Mouse (Mus musculus): ENCODE data around the gene Arhgef19. TPM values are rescaled to one million over a fixed set of nuclear protein-coding genes. Genes with fewer than 3 reads are reported as not detected.

Gene Arhgef19
- polyA plus RNA-seq, 1 experiment from 2014 or later = 19.2 TPM

DNA sequence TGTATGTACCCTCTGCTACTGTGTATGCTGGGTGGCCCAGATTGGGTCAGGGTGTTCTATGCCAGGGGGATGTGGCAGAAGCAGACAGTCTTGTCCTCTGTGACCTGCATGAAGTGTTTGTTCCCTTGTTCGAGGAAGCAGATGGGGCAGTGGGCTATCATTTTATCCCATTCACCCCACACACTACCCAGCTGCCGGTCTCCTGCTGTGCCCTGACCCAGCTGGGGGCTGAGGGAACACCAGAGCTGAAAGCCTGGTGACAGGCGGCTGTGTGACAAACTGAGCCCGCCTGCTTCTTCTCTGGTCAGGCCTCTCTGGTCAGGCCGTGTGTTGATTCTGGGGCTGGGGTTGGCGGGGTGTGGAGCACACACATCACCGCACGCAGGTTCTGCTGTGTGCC is 66.8 kb downstream of the Arhgef19 start:
- H3K9ac ChIP-seq = no peak overlapping the region
- H3K9me3 ChIP-seq = no peaks in the 10 kb centered on the region
- peaks cover 8% of the 10 kb centered on the region; the same call in 1 of the 2 replicates for H3K36me3 ChIP-seq
- peaks cover 22% of the 10 kb centered on the region for H3K27me3 ChIP-seq
- H3K4me2 ChIP-seq = no peak overlapping the region
- H3K4me1 ChIP-seq = peaks cover 72% of the 10 kb centered on the region
- no peak overlapping the region for H3K4me3 ChIP-seq
- H3K27ac ChIP-seq = no peak overlapping the region
- ATAC-seq (ENCODE audit: borderline replicate concordance, extremely low read depth, low FRiP score, low TSS enrichment) = no peak
- 41% methylated on average over 8 of the region's 8 CpGs for WGBS

Other genes with a start within 250 kb of the Arhgef19 start
- gene Mfap2, start 229.1 kb upstream of the Arhgef19 start, polyA plus RNA-seq (2015; fragmentation: Nextera tagmentation; extraction: Ambion mirVana) = 496 and 501 TPM in 2 replicates
- gene Crocc, start 178.9 kb upstream of the Arhgef19 start, polyA plus RNA-seq (2015; fragmentation: Nextera tagmentation; extraction: Ambion mirVana) = 6.7 and 7.6 TPM in 2 replicates
- 102 and 110 TPM in 2 replicates for gene Necap2, start 161.1 kb upstream of the Arhgef19 start, polyA plus RNA-seq (2015; fragmentation: Nextera tagmentation; extraction: Ambion mirVana)
- 0.16 and 0.62 TPM in 2 replicates for gene Spata21, start 151.2 kb upstream of the Arhgef19 start, polyA plus RNA-seq (2015; fragmentation: Nextera tagmentation; extraction: Ambion mirVana)
- 43.2 and 48.7 TPM in 2 replicates for gene Szrd1, start 99.7 kb upstream of the Arhgef19 start, polyA plus RNA-seq (2015; fragmentation: Nextera tagmentation; extraction: Ambion mirVana)
- gene Fbxo42, start 91.6 kb upstream of the Arhgef19 start, polyA plus RNA-seq (2015; fragmentation: Nextera tagmentation; extraction: Ambion mirVana) = 19.1 and 22.5 TPM in 2 replicates
- 5.9 and 6.0 TPM in 2 replicates for gene Rsg1, start 25.5 kb upstream of the Arhgef19 start, polyA plus RNA-seq (2015; fragmentation: Nextera tagmentation; extraction: Ambion mirVana)
- gene Epha2, start 61.7 kb downstream of the Arhgef19 start, polyA plus RNA-seq (2015; fragmentation: Nextera tagmentation; extraction: Ambion mirVana) = 10.8 and 11.0 TPM in 2 replicates
- 3.1 and 3.6 TPM in 2 replicates for gene Fam131c, start 128.7 kb downstream of the Arhgef19 start, polyA plus RNA-seq (2015; fragmentation: Nextera tagmentation; extraction: Ambion mirVana)
- gene Clcnka, start 159.2 kb downstream of the Arhgef19 start, polyA plus RNA-seq (2015; fragmentation: Nextera tagmentation; extraction: Ambion mirVana) = 0.19 and 0.54 TPM in 2 replicates
- 0.16 TPM in 1 of 2 replicates, not detected in the other for gene Clcnkb, start 176.5 kb downstream of the Arhgef19 start, polyA plus RNA-seq (2015; fragmentation: Nextera tagmentation; extraction: Ambion mirVana)
- gene Hspb7, start 181.3 kb downstream of the Arhgef19 start, polyA plus RNA-seq (2015; fragmentation: Nextera tagmentation; extraction: Ambion mirVana) = 3.2 and 4.8 TPM in 2 replicates
- gene Srarp, start 196.6 kb downstream of the Arhgef19 start, polyA plus RNA-seq (2015; fragmentation: Nextera tagmentation; extraction: Ambion mirVana) = not detected in 2 replicates
- 33.1 and 36.4 TPM in 2 replicates for gene Zbtb17, start 205.2 kb downstream of the Arhgef19 start, polyA plus RNA-seq (2015; fragmentation: Nextera tagmentation; extraction: Ambion mirVana)